Mouse (Mus musculus) hindbrain, embryonic 16.5 days (tissue): ENCODE data around the gene Epas1. TPM values are rescaled to one million over a fixed set of nuclear protein-coding genes. Genes with fewer than 3 reads are reported as not detected.

Source experiments
- ATAC-seq: fragments of 200-750 bp; cut with Nextera tagmentation; 2 replicates; pipeline ENCODE4 v1.8.0; 2017; ENCODE audit warnings: moderate TSS enrichment, moderate library complexity
- H3K27ac ChIP-seq: fragments of 300-500 bp; sonication (generic); 2 replicates; pipeline ENCODE4 v1.5.1; 2014; ENCODE audit warnings: low read depth, mild to moderate bottlenecking, control low read depth, low read length, moderate library complexity
- H3K27me3 ChIP-seq: fragments of 300-500 bp; sonication (generic); replicated peaks from 2 replicates; pipeline ENCODE4 v1.6.1; 2014; ENCODE audit warnings: low read length; ENCODE audit not compliant: control insufficient read depth, insufficient read depth
- H3K36me3 ChIP-seq: fragments of 300-500 bp; sonication (generic); 2 replicates; pipeline ENCODE4 v1.6.1; 2014; ENCODE audit warnings: mild to moderate bottlenecking, low read length, moderate library complexity, mixed read lengths; ENCODE audit not compliant: control insufficient read depth, insufficient read depth
- H3K4me1 ChIP-seq: fragments of 300-500 bp; sonication (generic); 2 replicates; pipeline ENCODE4 v1.6.1; 2014; ENCODE audit warnings: low read depth, low read length; ENCODE audit not compliant: control insufficient read depth, insufficient read depth
- H3K4me2 ChIP-seq: fragments of 300-500 bp; sonication (generic); 2 replicates; pipeline ENCODE4 v1.6.1; 2014; ENCODE audit warnings: mild to moderate bottlenecking, low read length, control low read depth, moderate library complexity
- H3K4me3 ChIP-seq: fragments of 300-500 bp; sonication (generic); 2 replicates; pipeline ENCODE4 v1.5.1; 2014; ENCODE audit warnings: mild to moderate bottlenecking, low read length, control low read depth, moderate library complexity
- H3K9ac ChIP-seq: fragments of 300-500 bp; sonication (generic); 2 replicates; pipeline ENCODE4 v1.6.1; 2014; ENCODE audit warnings: low read depth, mild to moderate bottlenecking, control low read depth, low read length, moderate library complexity
- H3K9me3 ChIP-seq: fragments of 300-500 bp; sonication (generic); 2 replicates; pipeline ENCODE4 v1.6.1; 2014; ENCODE audit warnings: mild to moderate bottlenecking, low read length, moderate library complexity; ENCODE audit not compliant: control insufficient read depth
- WGBS: fragments of 180-500 bp; shearing (Covaris S2); extraction: QIAGEN DNeasy Blood & Tissue Kit; methylation state at CpG from one replicate; pipeline ENCODE4 v1.1.7; 2014; 5-methylcytosine and 5-hydroxymethylcytosine counted together
- polyA plus RNA-seq: library from polyadenylated mRNA; unstranded; fragments of >200 nt; fragmentation: Nextera tagmentation; extraction: Ambion mirVana; gene quantifications from 2 replicates; pipeline ENCODE4 v1.2.1, GENCODE M21; 2015

The Epas1 gene
- polyA plus RNA-seq, 1 experiment from 2014 or later, result 5.7 TPM

DNA sequence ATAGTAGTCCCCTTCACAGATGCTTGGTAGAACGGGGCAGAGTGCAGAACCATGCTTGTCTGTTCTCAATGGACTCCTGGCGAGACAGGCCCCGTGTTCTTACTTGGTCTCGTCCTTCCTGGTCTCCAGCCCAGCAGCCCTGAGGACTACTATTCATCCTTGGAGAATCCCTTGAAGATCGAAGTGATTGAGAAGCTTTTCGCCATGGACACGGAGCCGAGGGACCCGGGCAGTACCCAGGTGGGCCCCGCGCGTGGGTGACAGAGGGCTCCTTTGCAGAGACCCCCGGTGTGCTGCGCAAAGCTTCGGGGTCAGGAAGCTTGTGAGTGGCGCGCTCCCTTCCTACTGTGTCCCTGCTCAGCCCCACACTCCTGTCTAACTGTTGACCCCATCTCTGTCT lies 72.9 kb downstream of the Epas1 start:
- no peak for ATAC-seq
- Histone ChIP-seq H3K9ac (no peak overlapping the region), H3K27me3 (no peaks in the 10 kb centered on the region), H3K4me3 (no peak overlapping the region), H3K4me1 (no peaks in the 10 kb centered on the region), H3K27ac (no peak overlapping the region), H3K4me2 (no peak overlapping the region), H3K36me3 (no peaks in the 10 kb centered on the region), H3K9me3 (no peaks in the 10 kb centered on the region)
- 93% methylated on average over 17 of the region's 17 CpGs for WGBS

DNA sequence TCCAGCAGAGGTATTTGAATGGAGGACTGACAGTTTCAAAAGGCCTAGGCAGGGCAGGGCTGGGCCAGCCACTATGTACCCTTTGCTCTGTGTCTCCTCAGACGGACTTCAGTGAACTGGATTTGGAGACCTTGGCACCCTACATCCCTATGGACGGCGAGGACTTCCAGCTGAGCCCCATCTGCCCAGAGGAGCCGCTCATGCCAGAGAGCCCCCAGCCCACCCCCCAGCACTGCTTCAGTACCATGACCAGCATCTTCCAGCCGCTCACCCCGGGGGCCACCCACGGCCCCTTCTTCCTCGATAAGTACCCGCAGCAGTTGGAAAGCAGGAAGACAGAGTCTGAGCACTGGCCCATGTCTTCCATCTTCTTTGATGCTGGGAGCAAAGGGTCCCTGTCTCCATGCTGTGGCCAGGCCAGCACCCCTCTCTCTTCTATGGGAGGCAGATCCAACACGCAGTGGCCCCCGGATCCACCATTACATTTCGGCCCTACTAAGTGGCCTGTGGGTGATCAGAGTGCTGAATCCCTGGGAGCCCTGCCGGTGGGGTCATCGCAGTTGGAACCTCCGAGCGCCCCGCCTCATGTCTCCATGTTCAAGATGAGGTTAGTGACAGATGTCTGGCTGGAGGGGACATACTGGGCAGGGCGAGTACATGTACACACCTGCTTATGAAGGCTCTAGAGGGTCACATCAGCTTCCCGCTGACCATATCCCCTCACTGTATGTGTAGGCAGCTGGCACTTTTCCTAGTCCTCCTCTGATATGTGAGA lies 74.1 kb downstream of the Epas1 start:
- H3K4me3 ChIP-seq, result no peak overlapping the region
- H3K9me3 ChIP-seq, result no peaks in the 10 kb centered on the region
- no peaks in the 10 kb centered on the region for H3K4me1 ChIP-seq
- no peak overlapping the region for H3K9ac ChIP-seq
- H3K4me2 ChIP-seq, result no peak overlapping the region
- no peak for ATAC-seq
- no peaks in the 10 kb centered on the region for H3K27me3 ChIP-seq
- 96% methylated on average over 19 of the region's 19 CpGs for WGBS
- no peak overlapping the region for H3K27ac ChIP-seq
- H3K36me3 ChIP-seq, result no peaks in the 10 kb centered on the region

DNA sequence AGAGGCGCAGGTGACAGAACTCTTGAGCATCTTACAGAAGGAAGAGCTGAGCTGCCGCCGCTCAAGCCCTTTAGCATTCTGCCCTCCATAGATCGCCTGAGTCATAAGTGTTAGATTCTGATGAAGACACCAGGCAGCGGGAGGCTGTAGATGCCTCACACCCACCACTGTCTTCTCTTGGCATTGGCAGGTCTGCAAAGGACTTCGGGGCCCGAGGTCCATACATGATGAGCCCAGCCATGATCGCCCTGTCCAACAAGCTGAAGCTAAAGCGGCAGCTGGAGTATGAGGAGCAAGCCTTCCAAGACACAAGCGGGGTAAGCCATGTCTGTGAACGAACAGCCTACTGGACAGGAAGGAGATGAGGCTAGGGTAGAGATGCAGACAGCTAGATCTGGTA lies 75.0 kb downstream of the Epas1 start:
- no peaks in the 10 kb centered on the region for H3K9me3 ChIP-seq
- no peak overlapping the region for H3K9ac ChIP-seq
- H3K4me1 ChIP-seq, result no peaks in the 10 kb centered on the region
- no peak overlapping the region for H3K4me2 ChIP-seq
- no peak overlapping the region for H3K27ac ChIP-seq
- H3K4me3 ChIP-seq, result no peak overlapping the region
- ATAC-seq, result no peak
- H3K36me3 ChIP-seq, result no peaks in the 10 kb centered on the region
- no peaks in the 10 kb centered on the region for H3K27me3 ChIP-seq
- WGBS, result 97% methylated on average over 11 of the region's 11 CpGs

DNA sequence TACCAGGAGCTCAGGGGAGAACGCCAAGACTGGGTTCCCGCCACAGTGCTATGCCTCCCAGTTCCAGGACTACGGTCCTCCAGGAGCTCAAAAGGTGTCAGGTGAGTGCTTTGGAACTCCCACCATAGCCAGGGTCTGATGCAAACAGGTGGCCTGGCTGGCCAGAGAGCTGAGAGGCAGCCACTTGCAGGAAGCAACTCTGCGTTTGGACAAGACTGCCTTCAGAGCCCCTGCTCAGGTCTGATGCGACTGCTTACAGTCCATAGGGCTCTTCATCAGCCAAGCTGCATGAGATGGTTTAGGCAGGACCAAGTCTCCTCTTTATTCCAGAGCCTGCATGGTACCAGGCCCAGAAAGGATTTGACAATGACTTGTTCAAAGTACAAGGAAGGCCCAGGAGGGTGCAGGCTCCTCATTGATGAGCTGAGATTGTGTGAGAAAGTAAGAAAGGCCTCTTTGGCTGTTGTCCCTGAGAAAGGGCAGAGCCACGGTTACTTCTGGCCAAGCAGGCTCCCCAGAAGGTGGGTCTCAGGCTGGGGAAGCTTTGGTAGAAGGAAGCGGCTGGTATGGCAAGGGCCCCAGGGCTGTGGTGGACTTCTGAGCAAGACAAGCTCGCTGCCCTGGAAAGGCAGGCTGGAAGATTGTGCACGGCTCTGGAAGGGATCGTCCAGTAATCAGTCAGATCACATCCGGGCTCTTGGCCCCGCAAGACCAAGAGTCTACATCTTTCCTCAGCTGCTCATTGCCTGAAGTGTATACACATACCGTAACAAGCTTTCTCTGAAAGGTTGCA lies 76.1 kb downstream of the Epas1 start:
- no peaks in the 10 kb centered on the region for H3K36me3 ChIP-seq
- WGBS, result 91% methylated on average over 13 of the region's 13 CpGs
- no peak overlapping the region for H3K4me3 ChIP-seq
- H3K4me1 ChIP-seq, result no peaks in the 10 kb centered on the region
- no peaks in the 10 kb centered on the region for H3K27me3 ChIP-seq
- H3K4me2 ChIP-seq, result no peak overlapping the region
- H3K27ac ChIP-seq, result no peak overlapping the region
- no peak overlapping the region for H3K9ac ChIP-seq
- H3K9me3 ChIP-seq, result no peaks in the 10 kb centered on the region
- no peak for ATAC-seq

DNA sequence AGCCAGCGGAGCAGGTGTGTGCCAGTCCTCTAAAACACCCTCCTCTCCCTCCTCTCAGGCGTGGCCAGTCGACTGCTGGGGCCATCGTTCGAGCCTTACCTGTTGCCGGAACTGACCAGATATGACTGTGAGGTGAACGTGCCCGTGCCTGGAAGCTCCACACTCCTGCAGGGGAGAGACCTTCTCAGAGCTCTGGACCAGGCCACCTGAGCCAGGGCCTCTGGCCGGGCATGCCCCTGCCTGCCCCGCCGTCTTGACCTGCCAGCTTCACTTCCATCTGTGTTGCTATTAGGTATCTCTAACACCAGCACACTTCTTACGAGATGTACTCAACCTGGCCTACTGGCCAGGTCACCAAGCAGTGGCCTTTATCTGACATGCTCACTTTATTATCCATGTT lies 77.4 kb downstream of the Epas1 start:
- Histone ChIP-seq H3K27me3 (no peaks in the 10 kb centered on the region), H3K4me1 (no peaks in the 10 kb centered on the region), H3K27ac (no peak overlapping the region), H3K4me2 (no peak overlapping the region), H3K36me3 (no peaks in the 10 kb centered on the region), H3K9me3 (no peaks in the 10 kb centered on the region), H3K4me3 (no peak overlapping the region), H3K9ac (no peak overlapping the region)
- no peak for ATAC-seq
- 93% methylated on average over 12 of the region's 12 CpGs for WGBS

DNA sequence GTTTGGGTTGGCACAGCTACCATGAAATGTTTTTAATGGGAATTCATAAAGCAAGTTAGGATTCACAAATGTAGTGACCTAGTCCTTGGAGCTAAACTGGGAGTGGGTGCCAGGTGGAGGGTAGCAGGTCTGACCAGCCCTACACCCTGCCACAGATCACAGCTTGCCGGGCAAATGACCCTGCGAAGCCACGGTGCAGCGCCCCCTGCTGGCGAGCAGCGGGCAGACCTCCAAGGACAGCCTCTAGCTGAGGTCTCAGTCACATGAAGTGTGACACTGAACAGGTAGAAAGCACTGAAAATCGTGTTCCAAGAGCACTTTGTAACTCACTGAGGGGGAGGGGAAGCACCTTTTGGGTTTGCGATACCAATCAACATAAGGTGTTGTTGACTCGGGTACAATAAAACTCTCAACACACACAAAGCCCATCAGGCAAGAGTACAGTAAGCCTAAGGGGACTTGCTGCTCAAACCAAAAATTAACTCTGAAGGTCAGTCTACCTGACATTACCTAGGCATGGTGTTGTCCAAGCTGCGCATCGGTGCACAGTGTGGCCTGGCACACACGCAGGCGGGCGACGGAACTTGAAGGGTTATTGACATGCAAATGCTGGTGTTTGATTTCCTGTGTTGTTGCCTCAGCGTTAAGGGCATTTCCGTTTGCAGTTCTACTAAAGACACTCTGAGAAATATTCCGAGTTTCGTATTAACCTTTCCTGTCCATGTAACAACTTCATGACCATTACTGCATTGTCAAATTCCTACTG lies 79.2 kb downstream of the Epas1 start:
- Histone ChIP-seq H3K27ac (no peak overlapping the region), H3K36me3 (no peaks in the 10 kb centered on the region), H3K9me3 (no peaks in the 10 kb centered on the region), H3K9ac (no peak overlapping the region), H3K4me2 (no peak overlapping the region), H3K4me1 (no peaks in the 10 kb centered on the region), H3K27me3 (no peaks in the 10 kb centered on the region), H3K4me3 (no peak overlapping the region)
- 69% methylated on average over 19 of the region's 19 CpGs for WGBS
- ATAC-seq, result no peak

DNA sequence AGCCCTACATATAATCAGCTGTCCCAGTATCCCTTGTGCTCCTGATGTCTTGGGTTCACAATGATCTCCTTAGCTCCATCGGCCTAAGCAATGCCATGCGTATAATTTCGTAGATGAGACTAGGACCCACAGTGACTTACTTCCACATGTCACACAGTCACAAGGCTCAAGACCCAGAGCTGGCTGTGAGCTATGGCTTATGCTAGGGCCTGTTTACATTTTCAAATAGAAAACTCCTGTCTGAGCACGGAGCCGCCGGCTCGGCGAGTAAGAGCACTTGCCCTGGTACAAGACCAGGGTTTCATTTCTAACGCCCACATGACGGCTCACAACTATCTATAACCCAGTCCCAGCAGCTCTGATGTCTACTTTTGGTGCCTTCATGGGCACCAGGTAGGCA lies 80.4 kb downstream of the Epas1 start:
- Histone ChIP-seq H3K4me2 (no peak overlapping the region), H3K4me1 (no peaks in the 10 kb centered on the region), H3K27me3 (no peaks in the 10 kb centered on the region), H3K4me3 (no peak overlapping the region), H3K36me3 (no peaks in the 10 kb centered on the region), H3K9me3 (no peaks in the 10 kb centered on the region), H3K27ac (no peak overlapping the region), H3K9ac (no peak overlapping the region)
- 96% methylated on average over 10 of the region's 10 CpGs for WGBS
- no peak for ATAC-seq

DNA sequence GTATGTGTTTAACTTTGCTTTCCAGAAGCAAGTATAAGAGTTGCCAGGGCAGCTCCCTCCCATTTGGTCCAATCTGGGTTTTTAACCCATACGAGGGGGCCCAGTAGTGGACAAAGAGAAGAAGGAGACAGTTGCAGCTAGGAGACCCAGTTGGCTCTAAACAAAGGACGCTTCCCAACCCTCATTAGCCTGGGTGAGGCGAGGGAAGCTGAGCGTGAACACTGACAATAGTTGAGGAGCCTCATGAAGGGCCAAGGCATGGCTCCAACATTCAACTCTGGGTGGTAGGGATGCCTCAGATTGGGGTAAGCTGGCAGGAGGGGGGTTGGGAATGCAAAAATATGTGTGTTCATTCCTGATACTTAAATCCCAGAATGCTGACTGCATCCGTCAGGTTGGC lies 85.8 kb downstream of the Epas1 start:
- H3K27me3 ChIP-seq, result no peaks in the 10 kb centered on the region
- WGBS, result 44% methylated on average over 5 of the region's 5 CpGs
- no peak overlapping the region for H3K4me2 ChIP-seq
- no peaks in the 10 kb centered on the region for H3K4me1 ChIP-seq
- H3K9ac ChIP-seq, result no peak overlapping the region
- H3K4me3 ChIP-seq, result no peak overlapping the region
- no peak for ATAC-seq
- H3K36me3 ChIP-seq, result no peaks in the 10 kb centered on the region
- no peaks in the 10 kb centered on the region for H3K9me3 ChIP-seq
- H3K27ac ChIP-seq, result no peak overlapping the region

DNA sequence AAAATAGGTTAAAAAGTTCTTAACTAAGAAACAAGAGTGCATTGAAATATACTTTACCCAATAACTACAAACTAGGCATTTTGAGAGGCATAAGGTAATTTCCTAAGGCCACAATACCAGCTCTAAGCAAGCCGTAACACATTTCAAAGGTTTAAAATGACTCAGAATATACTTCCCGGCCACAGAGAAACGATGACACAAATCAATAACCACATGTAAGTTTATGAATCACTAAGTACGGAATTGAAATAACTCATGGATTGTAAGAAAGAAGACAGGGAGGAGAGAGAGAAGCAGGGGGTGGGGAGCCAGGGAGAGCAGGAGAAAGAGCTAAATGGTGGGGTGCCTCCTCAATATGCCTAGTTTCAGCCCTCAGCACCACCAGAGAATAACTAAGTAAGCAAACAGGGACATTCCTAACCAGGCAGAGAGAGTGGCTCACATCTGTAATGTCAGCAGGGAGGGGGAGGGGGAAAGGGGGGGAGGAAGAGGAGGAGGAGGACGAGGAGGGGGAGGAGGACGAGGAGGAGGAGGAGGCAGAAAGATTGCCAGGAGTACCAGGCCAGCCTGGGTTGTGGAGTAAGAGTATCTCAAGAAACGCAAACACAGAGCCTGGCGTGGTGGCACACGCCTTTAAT lies 97.3 kb downstream of the Epas1 start:
- 71% methylated on average over 9 of the region's 9 CpGs for WGBS
- no peaks in the 10 kb centered on the region for H3K36me3 ChIP-seq

More for the DNA sequence above, 97.3 kb downstream of the Epas1 start:
- Histone ChIP-seq H3K9ac (no peak overlapping the region), H3K4me3 (no peak overlapping the region), H3K4me1 (no peaks in the 10 kb centered on the region), H3K9me3 (no peaks in the 10 kb centered on the region), H3K27ac (no peak overlapping the region), H3K4me2 (no peak overlapping the region), H3K27me3 (no peaks in the 10 kb centered on the region)
- ATAC-seq, result no peak
